Mouse (Mus musculus) hindbrain, postnatal 0 days (tissue): ENCODE measurements around the gene Pabpn1l. TPM values are rescaled to one million over a fixed set of nuclear protein-coding genes. Genes with fewer than 3 reads are reported as not detected.
A peak's percentile ranks its signal among the peaks of the same experiment; 100 is the strongest.

ENCODE experiments used
- ATAC-seq: fragments of 200-750 bp; cut with Nextera tagmentation; 2 replicates; pipeline ENCODE4 v1.8.0; 2017; ENCODE audit warnings: mild to moderate bottlenecking, moderate TSS enrichment, moderate library complexity
- DNase-seq: peaks from one replicate; pipeline ENCODE4 v3.0.0-alpha.2; 2015; ENCODE audit warnings: low spot score
- H3K27ac ChIP-seq: fragments of 300-500 bp; sonication (generic); 2 replicates; pipeline ENCODE4 v1.5.1; 2014; ENCODE audit warnings: mild to moderate bottlenecking
- H3K27me3 ChIP-seq: fragments of 300-500 bp; sonication (generic); 2 replicates; pipeline ENCODE4 v1.6.1; 2014; ENCODE audit warnings: low read length, mixed read lengths; ENCODE audit not compliant: insufficient read depth
- H3K36me3 ChIP-seq: fragments of 300-500 bp; sonication (generic); 2 replicates; pipeline ENCODE4 v1.6.1; 2014; ENCODE audit warnings: low read length, mixed read lengths; ENCODE audit not compliant: insufficient read depth
- H3K4me1 ChIP-seq: fragments of 300-500 bp; sonication (generic); 2 replicates; pipeline ENCODE4 v1.6.1; 2014; ENCODE audit warnings: antibody characterized with exemption, low read length, mixed read lengths; ENCODE audit not compliant: insufficient read depth
- H3K4me2 ChIP-seq: fragments of 300-500 bp; sonication (generic); 2 replicates; pipeline ENCODE4 v1.6.1; 2014; ENCODE audit warnings: low read depth, mild to moderate bottlenecking, low read length, moderate library complexity, mixed read lengths
- H3K4me3 ChIP-seq: fragments of 300-500 bp; sonication (generic); 2 replicates; pipeline ENCODE4 v1.5.1; 2014; ENCODE audit warnings: low read length
- H3K9ac ChIP-seq: fragments of 300-500 bp; sonication (generic); replicated peaks from 2 replicates; pipeline ENCODE4 v1.6.1; 2014; ENCODE audit warnings: mild to moderate bottlenecking, low read length, moderate library complexity, mixed read lengths
- H3K9me3 ChIP-seq: fragments of 300-500 bp; sonication (generic); 2 replicates; pipeline ENCODE4 v1.6.1; 2016; ENCODE audit warnings: low read length, mixed read lengths
- CTCF ChIP-seq: IDR thresholded peaks from 2 replicates; pipeline ENCODE4 v1.5.1; 2016; ENCODE audit warnings: antibody characterized with exemption, control low read depth, low read depth
- WGBS: fragments of 180-500 bp; shearing (Covaris S2); extraction: QIAGEN DNeasy Blood & Tissue Kit; methylation state at CpG from one replicate; pipeline ENCODE4 v1.1.7; 2014; 5-methylcytosine and 5-hydroxymethylcytosine counted together
- polyA plus RNA-seq: library from polyadenylated mRNA; unstranded; fragments of >200 nt; fragmentation: Nextera tagmentation; extraction: Ambion mirVana; gene quantifications from 2 replicates; pipeline ENCODE4 v1.2.1, GENCODE M21; 2015
- total RNA-seq: library from RNA; depleted of rRNA; stranded (reverse); fragments of >200 nt; gene quantifications from 2 replicates; pipeline ENCODE4 v1.2.3, GENCODE M21; 2014

Pabpn1l gene
- total and polyA plus RNA-seq, 2 experiments from 2014 or later = not detected

DNA sequence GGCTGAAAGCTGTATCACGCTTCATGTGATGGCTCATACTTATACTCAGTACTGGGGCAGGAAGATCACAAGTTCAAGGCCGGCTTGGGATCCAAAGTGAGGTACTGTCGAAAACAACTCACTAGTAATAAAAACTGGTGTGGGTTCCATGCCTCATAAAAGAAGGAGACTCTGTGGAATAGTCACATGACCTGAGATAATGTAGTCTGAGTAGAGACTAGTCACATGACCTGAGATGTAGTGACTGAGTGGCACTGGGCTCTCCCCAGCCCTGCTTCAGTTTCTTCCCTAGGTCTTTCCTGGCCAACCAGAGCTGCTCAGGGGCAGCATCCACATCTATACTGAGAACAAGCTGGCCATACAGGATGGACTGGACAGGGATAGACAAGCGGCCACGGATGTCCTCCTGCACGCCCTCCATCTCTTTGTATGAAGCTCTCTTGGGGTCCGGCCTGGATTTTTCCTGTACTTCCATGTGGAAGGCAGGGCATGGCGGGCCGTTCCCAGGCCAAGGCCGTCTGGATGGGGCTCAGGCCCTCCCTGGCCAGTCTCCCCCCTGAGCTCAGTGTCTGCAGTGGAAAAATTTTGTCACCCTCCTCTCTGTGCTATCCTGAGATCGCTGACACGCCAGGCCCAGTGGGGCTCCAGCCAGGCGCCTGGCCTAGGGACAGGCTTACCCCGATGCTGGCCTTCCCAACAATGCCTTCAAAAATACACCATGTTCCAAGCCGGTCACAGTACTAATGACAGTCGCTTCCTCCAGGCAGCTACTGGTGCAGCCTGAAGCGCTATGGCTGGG is 1.5 kb upstream of the Pabpn1l start:
- Histone ChIP-seq H3K27ac (no peak overlapping the region), H3K36me3 (no peaks in the 10 kb centered on the region), H3K9me3 (no peaks in the 10 kb centered on the region), H3K9ac (no peak overlapping the region), H3K27me3 (no peaks in the 10 kb centered on the region), H3K4me1 (no peaks in the 10 kb centered on the region), H3K4me2 (no peak overlapping the region), H3K4me3 (no peak overlapping the region)
- 89% methylated on average over 17 of the region's 17 CpGs for WGBS
- no peak for TF ChIP-seq CTCF
- ATAC-seq (no peak), DNase-seq (no peak)

DNA sequence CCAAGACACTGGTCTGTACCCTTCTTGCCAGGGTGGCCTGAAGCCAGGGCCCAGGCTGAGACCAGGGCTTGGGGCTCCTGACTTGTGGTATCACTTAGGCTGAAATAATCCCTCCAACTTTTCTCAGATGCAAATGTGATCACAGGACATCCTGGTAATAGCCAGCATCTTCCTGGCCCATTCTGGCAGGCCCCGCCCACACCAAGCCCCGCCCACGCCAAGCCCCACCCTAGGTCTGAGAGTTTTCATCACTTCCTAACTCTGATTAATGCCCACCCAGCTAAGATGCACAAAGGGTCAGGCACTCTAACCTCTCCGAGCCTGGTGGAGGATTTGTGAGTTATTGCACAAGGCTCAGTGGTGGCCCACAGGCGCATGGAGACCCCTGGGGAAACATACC is 2.1 kb downstream of the Pabpn1l start:
- Histone ChIP-seq H3K4me1 (no peaks in the 10 kb centered on the region), H3K4me2 (no peak overlapping the region), H3K27ac (no peak overlapping the region), H3K36me3 (no peaks in the 10 kb centered on the region), H3K9me3 (no peaks in the 10 kb centered on the region), H3K27me3 (no peaks in the 10 kb centered on the region), H3K9ac (no peak overlapping the region), H3K4me3 (no peak overlapping the region)
- ATAC-seq (no peak), DNase-seq (no peak)
- TF ChIP-seq CTCF = no peak
- 46% methylated on average over 5 of the region's 5 CpGs for WGBS

DNA sequence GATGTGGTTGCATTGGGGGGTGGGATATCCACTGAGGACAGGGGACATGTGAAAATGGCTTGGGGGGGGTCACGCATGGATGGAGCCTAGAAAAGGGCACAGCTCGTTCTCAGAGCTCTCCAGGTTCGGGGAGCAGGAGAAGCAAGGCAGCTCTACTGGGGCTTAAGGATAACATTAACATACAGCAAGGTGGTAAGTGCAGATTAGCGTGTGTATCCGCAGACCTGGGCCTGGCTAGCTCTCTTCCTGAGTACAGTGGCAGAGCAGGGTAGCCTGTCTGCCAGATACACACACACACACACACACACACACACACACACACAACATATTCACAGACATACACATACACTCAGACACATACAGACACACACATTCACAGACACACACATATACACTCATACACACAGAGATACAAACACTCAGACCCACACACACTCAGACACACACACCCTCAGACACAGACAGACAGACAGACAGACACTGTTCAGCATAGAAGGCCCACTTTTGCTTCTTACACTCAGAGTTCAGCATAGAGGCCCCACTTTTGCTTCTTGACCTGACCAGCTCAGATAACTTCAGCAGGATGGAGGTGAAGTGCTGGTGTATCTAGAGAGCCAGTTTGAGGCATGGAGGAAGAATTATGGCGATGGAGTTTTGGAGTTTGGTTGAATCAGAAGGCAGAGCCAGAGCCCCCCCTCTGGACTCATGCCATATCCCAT is 3.7 kb downstream of the Pabpn1l start:
- H3K27me3 ChIP-seq = no peaks in the 10 kb centered on the region
- H3K9me3 ChIP-seq = no peaks in the 10 kb centered on the region
- 0 out of 2 replicates have a peak, but pooled peaks cover 5% of the 10 kb centered on the region for H3K36me3 ChIP-seq
- no peak overlapping the region for H3K4me3 ChIP-seq
- H3K4me2 ChIP-seq = no peak overlapping the region
- no peak for ATAC-seq
- TF ChIP-seq CTCF = no peak
- no peak overlapping the region for H3K27ac ChIP-seq
- DNase-seq = no peak
- H3K4me1 ChIP-seq = no peaks in the 10 kb centered on the region
- H3K9ac ChIP-seq = no peak overlapping the region
- WGBS = 81% methylated on average over 6 of the region's 6 CpGs

DNA sequence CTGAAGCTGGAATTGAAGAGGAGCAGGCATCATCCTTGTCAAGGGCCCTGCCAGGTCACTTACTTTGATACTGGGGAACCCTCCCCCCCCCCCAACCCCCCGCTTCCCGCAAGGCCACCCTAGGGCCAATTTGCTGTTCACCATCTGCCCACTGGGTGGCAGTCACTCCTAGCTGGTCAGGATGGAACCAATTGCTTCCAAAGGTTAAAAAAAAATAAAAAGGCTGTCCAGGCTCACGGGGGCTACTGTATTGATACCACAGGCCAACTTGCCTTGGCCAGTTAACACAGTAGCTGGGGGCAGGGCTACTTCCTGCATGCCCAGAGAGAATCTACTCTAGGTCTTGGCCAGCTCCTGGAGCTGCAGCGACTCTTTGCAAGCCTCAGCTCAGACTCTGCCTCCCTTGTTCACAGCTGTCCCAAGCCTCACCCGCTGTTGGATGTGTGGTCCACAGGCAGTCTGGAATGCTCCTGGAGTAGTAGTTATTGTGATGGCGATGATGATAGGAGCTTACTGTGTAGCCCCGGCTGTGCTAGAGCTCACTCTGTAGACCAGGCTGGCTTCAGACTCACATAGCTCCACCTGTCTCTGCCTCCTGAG is 4.5 kb downstream of the Pabpn1l start:
- DNase-seq (peak; percentile 89), ATAC-seq (peak; percentile 25; the same call in 1 of the 2 replicates)
- H3K4me2 ChIP-seq = no peak overlapping the region
- WGBS = 29% methylated on average over 5 of the region's 7 CpGs
- H3K27me3 ChIP-seq = no peaks in the 10 kb centered on the region
- TF ChIP-seq CTCF = peak; percentile 75
- H3K36me3 ChIP-seq = 0 out of 2 replicates have a peak, but pooled peaks cover 5% of the 10 kb centered on the region
- no peak overlapping the region for H3K4me3 ChIP-seq
- H3K9me3 ChIP-seq = no peaks in the 10 kb centered on the region
- H3K27ac ChIP-seq = no peak overlapping the region
- no peaks in the 10 kb centered on the region for H3K4me1 ChIP-seq
- no peak overlapping the region for H3K9ac ChIP-seq

DNA sequence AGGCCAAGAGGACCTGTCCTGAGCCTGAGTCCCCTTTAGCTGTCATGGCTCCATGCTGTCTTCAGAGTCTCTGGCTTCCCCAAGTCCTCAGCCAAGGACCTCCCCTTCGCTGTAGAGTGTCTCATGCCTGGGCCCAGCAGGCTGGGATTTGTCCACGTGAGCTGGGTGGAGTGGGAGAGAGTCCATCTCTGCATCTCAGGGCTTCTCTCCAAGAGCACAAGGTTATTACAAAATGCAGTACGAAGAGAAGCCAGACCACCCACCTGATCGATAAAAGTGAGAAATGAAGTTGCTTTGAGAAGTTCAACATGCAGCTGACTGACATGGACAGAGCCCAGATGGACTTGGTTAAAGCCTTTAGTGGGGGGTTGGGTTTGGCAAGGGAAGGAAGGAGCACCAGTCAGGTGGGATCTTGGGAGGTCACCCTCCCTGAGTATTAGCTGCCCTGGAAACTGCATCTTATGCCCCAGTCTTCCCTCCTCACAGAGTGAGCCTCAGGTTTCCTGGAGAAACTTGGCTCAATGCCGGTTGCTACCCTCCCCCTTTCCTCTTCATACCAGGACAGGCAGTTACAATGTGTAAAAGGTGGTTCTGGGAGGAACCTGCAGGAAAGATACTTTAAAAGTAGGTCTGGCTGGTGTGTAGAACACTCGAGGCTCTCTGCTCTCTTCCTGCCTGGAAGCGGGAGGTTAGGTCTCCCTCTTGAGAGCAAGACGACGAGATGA is 6.2 kb downstream of the Pabpn1l start:
- DNase-seq = no peak
- Histone ChIP-seq H3K4me2 (no peak overlapping the region), H3K9me3 (no peaks in the 10 kb centered on the region), H3K4me1 (peaks cover 6% of the 10 kb centered on the region; the same call in 1 of the 2 replicates), H3K9ac (no peak overlapping the region), H3K36me3 (0 out of 2 replicates have a peak, but pooled peaks cover 5% of the 10 kb centered on the region), H3K27ac (no peak overlapping the region), H3K27me3 (no peaks in the 10 kb centered on the region), H3K4me3 (no peak overlapping the region)
- TF ChIP-seq CTCF = no peak
- WGBS = 72% methylated on average over 9 of the region's 9 CpGs
- no peak for ATAC-seq
